Mouse (Mus musculus) intestine, embryonic 16.5 days (tissue): ENCODE results near the gene Arap1. TPM values are rescaled to one million over a fixed set of nuclear protein-coding genes. Genes with fewer than 3 reads are reported as not detected.

ENCODE experiments used
- ATAC-seq: fragments of 200-750 bp; cut with Nextera tagmentation; 2 replicates; pipeline ENCODE4 v1.8.0; 2017; ENCODE audit warnings: moderate TSS enrichment, moderate library complexity
- H3K27ac ChIP-seq: fragments of 300-500 bp; sonication (generic); 2 replicates; pipeline ENCODE4 v1.5.1; 2014; ENCODE audit warnings: mild to moderate bottlenecking, low read length
- H3K27me3 ChIP-seq: fragments of 300-500 bp; sonication (generic); replicated peaks from 2 replicates; pipeline ENCODE4 v1.6.1; 2014; ENCODE audit warnings: low read length, control low read depth, mixed read lengths; ENCODE audit not compliant: control insufficient read depth, insufficient read depth
- H3K36me3 ChIP-seq: fragments of 300-500 bp; sonication (generic); 2 replicates; pipeline ENCODE4 v1.6.1; 2014; ENCODE audit warnings: low read length, control low read depth; ENCODE audit not compliant: control insufficient read depth, insufficient read depth
- H3K4me1 ChIP-seq: fragments of 300-500 bp; sonication (generic); 2 replicates; pipeline ENCODE4 v1.6.1; 2014; ENCODE audit warnings: low read length, control low read depth, mixed read lengths; ENCODE audit not compliant: control insufficient read depth, insufficient read depth
- H3K4me2 ChIP-seq: fragments of 300-500 bp; sonication (generic); 2 replicates; pipeline ENCODE4 v1.6.1; 2014; ENCODE audit warnings: low read depth, low read length, control low read depth
- H3K4me3 ChIP-seq: fragments of 300-500 bp; sonication (generic); 2 replicates; pipeline ENCODE4 v1.5.1; 2014; ENCODE audit warnings: mild to moderate bottlenecking, low read length
- H3K9ac ChIP-seq: fragments of 300-500 bp; sonication (generic); 2 replicates; pipeline ENCODE4 v1.6.1; 2014; ENCODE audit warnings: low read depth, low read length
- H3K9me3 ChIP-seq: fragments of 300-500 bp; sonication (generic); 2 replicates; pipeline ENCODE4 v1.6.1; 2016; ENCODE audit warnings: low read length, control low read depth; ENCODE audit not compliant: control insufficient read depth
- WGBS: fragments of 180-500 bp; shearing (Covaris S2); extraction: QIAGEN DNeasy Blood & Tissue Kit; methylation state at CpG from one replicate; pipeline ENCODE4 v1.1.7; 2014; 5-methylcytosine and 5-hydroxymethylcytosine counted together
- polyA plus RNA-seq: library from polyadenylated mRNA; unstranded; fragments of >200 nt; fragmentation: Nextera tagmentation; extraction: Ambion mirVana; gene quantifications from 2 replicates; pipeline ENCODE4 v1.2.1, GENCODE M21; 2015

Arap1 gene
- polyA plus RNA-seq, 1 experiment from 2014 or later = 61.8 TPM

DNA sequence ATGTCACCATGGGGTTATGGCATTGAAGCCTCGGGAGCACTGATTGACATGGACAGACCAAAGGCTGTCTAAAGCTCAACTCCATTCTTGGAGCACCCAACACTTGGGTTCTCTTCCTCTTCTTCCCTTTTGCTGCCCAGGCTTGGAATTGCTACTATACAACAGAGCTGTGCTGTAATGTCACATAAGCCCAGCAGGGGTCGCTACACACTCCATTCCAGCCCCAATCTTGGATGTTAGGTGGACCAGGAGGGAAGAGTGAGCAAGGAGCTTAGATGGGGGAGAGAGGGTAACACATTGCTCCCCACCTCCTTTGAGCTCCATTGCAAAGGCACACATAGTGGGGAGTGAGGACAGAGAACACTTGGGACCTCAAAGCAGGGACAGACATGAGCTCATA lies 79.9 kb downstream of the Arap1 start:
- H3K9ac ChIP-seq = no peak overlapping the region
- WGBS = 18% methylated on average over 2 of the region's 2 CpGs
- no peaks in the 10 kb centered on the region for H3K9me3 ChIP-seq
- ATAC-seq = no peak
- H3K4me3 ChIP-seq = no peak overlapping the region
- no peaks in the 10 kb centered on the region for H3K4me1 ChIP-seq
- H3K27ac ChIP-seq = no peak overlapping the region
- H3K4me2 ChIP-seq = no peak overlapping the region
- no peaks in the 10 kb centered on the region for H3K27me3 ChIP-seq
- no peaks in the 10 kb centered on the region for H3K36me3 ChIP-seq

DNA sequence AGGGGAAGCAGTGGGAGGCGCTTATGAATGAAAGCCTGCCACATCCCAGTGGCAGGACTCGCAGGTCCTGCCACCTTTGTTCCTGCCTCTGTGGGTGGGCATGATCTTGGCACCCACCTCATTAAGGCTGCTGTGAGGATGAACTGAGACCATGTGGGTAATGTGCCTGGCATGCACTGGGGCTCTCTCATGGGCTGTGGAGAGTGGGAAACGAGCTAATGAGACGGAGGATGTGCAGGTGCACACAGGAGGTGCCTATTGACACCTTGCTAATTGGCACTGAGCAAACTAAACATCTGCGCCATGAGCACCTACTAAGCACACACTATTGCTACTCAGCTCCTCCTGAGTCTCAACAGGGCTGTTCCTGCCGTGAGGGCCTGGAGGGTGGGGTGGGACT lies 87.2 kb downstream of the Arap1 start:
- Histone ChIP-seq H3K36me3 (no peaks in the 10 kb centered on the region), H3K9ac (no peak overlapping the region), H3K27ac (no peak overlapping the region), H3K4me1 (no peaks in the 10 kb centered on the region), H3K4me2 (no peak overlapping the region), H3K27me3 (no peaks in the 10 kb centered on the region), H3K9me3 (no peaks in the 10 kb centered on the region), H3K4me3 (no peak overlapping the region)
- ATAC-seq = no peak
- 57% methylated on average over 6 of the region's 6 CpGs for WGBS

DNA sequence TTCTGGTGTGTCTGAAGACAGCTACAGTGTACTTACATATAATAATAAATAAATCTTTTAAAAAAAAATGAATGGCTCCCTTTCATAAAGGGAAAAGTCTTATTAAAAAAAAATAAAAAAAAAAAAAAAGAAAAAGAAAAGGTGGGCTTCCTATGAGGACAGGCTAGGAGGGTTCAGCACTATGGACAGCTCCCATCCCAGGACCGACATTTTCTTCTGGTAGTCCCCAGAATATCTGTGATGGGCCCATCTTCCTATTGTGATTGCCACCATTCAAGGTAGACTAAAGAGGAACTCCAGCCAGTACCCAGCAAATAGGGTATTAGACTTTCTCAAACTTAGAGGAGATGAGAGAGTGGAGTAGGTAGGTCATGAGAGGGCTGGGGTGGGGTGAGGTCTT lies 90.0 kb downstream of the Arap1 start:
- WGBS = 0% methylated on average over 1 of the region's 1 CpGs
- Histone ChIP-seq H3K4me3 (no peak overlapping the region), H3K36me3 (no peaks in the 10 kb centered on the region), H3K9me3 (no peaks in the 10 kb centered on the region), H3K9ac (no peak overlapping the region), H3K4me1 (no peaks in the 10 kb centered on the region), H3K4me2 (no peak overlapping the region), H3K27ac (no peak overlapping the region), H3K27me3 (no peaks in the 10 kb centered on the region; the same call in 1 of the 2 replicates)
- no peak for ATAC-seq

DNA sequence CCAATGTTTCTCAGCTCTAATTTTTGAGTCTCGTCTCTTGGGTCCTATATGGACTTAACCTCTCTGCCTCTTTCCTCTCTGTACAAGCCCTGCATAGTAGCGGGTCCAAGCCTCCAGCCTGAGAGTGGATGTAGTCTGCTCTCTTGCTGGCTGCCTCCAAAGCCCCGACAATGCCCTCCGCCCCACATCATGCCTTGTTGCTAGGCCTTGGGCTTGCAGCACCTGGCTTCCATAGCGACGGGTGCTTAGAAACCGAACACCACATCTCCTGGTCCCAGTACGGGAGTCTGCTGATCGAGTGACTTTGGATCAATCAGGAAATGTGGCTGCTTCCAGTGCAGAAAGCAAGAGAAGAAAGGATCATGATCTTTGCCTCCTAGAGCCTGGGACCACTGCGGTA lies 95.2 kb downstream of the Arap1 start:
- no peak overlapping the region for H3K4me2 ChIP-seq
- no peaks in the 10 kb centered on the region for H3K4me1 ChIP-seq
- no peak overlapping the region for H3K9ac ChIP-seq
- H3K36me3 ChIP-seq = no peaks in the 10 kb centered on the region
- H3K9me3 ChIP-seq = no peaks in the 10 kb centered on the region
- WGBS = 65% methylated on average over 10 of the region's 10 CpGs
- ATAC-seq = no peak
- no peak overlapping the region for H3K27ac ChIP-seq
- no peak overlapping the region for H3K4me3 ChIP-seq
- H3K27me3 ChIP-seq = no peaks in the 10 kb centered on the region; the same call in 1 of the 2 replicates

DNA sequence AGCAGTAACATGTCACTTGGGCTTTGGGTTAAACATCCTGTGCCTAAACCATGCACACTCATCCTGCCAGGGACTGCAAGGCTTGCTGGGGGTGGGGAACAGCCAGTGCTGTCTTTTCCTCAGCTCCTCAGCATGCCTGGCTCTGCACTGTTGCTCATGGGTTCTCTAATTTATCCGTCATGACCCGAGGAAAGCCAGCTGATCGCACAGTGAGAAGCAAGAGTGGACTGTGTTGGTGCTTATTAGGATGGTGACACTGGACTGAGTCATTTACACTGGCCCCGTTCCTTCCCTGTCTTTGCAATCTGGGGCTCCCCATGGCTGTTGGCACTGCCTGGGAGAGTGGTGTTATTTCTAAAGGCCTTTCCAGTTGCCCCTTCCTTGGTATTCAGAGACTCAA lies 96.3 kb downstream of the Arap1 start:
- Histone ChIP-seq H3K4me3 (no peak overlapping the region), H3K4me2 (no peak overlapping the region), H3K9ac (no peak overlapping the region), H3K36me3 (no peaks in the 10 kb centered on the region), H3K4me1 (no peaks in the 10 kb centered on the region), H3K9me3 (no peaks in the 10 kb centered on the region), H3K27me3 (no peaks in the 10 kb centered on the region; the same call in 1 of the 2 replicates), H3K27ac (no peak overlapping the region)
- 88% methylated on average over 4 of the region's 4 CpGs for WGBS
- ATAC-seq = no peak

DNA sequence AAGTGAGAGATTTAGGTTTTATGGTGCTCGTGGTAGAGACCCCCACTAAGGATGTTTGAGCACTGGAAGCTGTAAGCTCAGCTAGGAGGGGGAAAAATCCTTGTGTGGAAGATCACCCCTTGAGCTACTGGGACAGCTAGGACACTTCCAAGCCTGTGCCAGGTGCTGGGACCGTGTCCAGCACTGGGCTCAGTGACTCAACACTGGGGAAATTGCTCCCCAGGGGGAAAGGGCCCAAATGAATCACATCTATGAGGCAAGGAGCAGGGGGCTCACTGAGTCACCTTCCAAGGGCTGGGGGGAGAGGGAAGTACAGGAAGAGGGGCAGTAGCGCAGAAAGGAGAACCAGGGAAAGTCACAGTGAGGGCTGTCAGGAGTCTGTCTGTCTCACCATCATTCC lies 102.0 kb downstream of the Arap1 start:
- no peaks in the 10 kb centered on the region for H3K9me3 ChIP-seq
- no peak for ATAC-seq
- 39% methylated on average over 3 of the region's 3 CpGs for WGBS
- no peak overlapping the region for H3K9ac ChIP-seq
- H3K27ac ChIP-seq = no peak overlapping the region
- no peaks in the 10 kb centered on the region for H3K4me1 ChIP-seq
- H3K27me3 ChIP-seq = peaks cover 17% of the 10 kb centered on the region; the same call in 1 of the 2 replicates
- H3K36me3 ChIP-seq = no peaks in the 10 kb centered on the region
- no peak overlapping the region for H3K4me3 ChIP-seq
- H3K4me2 ChIP-seq = no peak overlapping the region

DNA sequence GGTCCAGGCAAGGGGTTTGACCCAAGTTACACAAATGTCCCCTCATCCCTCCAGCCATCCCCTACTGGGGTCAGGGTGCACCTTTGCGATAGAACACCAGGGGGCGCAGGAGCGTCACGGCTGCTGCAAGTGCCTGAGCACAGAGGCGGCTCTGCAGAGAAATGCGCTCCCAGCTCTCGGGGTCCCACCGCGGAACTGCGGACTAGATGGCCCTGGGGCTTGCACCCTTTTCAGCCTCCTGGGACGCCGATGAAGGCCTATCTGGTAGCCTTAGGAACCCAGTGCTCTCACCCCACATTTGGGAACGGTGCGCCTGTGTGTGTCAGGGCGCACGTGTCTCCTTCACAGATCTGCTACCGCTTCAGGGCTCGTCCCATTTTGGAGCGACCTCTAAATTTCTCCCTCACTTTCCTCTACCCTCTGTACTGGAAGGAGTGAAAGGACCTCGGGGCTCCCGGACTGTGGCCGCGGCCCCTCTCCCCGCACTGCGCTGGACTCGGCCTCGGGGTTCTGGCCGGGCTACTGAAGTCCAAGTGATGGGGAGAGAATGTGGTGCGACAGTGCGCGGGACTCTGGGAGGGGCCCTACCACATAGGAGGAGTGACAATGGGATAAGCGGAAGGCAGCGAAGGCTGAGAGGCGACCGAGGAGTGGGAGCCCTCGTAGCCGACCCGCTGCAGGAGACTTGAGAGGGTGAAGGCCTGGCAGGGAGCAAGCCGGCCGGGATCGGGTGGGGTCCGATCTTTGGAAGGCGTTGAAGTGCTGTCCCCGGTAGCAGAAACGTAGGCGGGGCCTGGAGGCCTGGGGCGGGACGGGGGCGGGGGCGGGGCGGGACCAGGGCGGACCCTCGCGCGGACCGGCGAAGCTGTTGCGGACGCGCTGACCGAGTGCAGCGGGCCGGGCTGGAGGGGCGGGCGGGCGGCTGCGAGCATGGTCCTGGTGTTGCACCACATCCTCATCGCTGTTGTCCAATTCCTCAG lies 102.8 kb downstream of the Arap1 start:
- Histone ChIP-seq H3K27me3 (peaks cover 17% of the 10 kb centered on the region; the same call in 1 of the 2 replicates), H3K27ac (no peak overlapping the region), H3K4me3 (peak overlapping the region; percentile 66), H3K4me1 (no peaks in the 10 kb centered on the region), H3K4me2 (peak overlapping the region; percentile 100), H3K9me3 (no peaks in the 10 kb centered on the region), H3K9ac (peak overlapping the region; percentile 63), H3K36me3 (no peaks in the 10 kb centered on the region)
- peak; percentile 91 for ATAC-seq
- WGBS = under 1% methylated on average over 66 of the region's 68 CpGs

DNA sequence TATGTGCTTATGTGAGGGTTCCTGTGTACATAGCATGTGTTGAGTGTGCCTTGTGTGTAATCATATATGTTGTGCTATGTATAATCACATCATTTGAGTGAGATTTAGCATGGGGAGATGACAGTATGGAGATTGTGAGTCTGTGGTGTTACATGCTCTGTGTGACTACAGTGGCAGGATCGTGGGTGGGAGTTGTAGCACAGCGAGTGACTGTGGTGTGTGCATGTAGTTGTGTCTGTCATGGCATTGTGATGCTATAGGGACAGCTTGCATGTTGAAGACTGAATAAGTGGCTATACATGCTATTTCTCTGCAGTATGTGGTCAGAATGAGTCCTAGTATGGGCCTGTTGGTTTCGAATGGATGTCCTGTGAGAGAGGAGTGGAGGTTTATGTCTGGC lies 104.8 kb downstream of the Arap1 start:
- H3K27me3 ChIP-seq = peaks cover 17% of the 10 kb centered on the region; the same call in 1 of the 2 replicates
- H3K27ac ChIP-seq = no peak overlapping the region
- 92% methylated on average over 3 of the region's 3 CpGs for WGBS
- H3K36me3 ChIP-seq = no peaks in the 10 kb centered on the region
- no peaks in the 10 kb centered on the region for H3K4me1 ChIP-seq
- H3K9me3 ChIP-seq = no peaks in the 10 kb centered on the region
- ATAC-seq = no peak
- H3K9ac ChIP-seq = peak overlapping the region; percentile 2; the same call in 1 of the 2 replicates
- H3K4me2 ChIP-seq = peak overlapping the region; percentile 4; the same call in 1 of the 2 replicates
- peak overlapping the region; percentile 66 for H3K4me3 ChIP-seq

DNA sequence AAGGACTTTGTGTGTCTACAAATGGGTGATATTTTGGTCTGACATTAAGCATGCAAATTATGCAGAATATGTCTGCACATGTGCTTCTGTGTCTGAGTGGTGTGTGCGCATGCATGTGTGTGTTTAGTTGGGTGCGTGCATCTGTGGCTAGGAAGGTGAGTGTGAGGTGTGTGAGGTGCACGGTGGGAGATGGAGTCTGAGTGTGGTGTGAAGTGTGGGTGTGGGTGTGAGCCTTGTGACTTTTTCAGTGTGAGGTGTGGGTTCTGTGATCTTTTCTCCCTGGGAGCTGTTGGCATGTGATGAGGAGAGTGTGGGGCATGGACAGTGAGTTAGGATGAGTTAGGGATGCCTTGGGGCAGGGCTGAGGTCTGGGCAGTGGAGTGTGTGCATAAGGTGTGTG lies 105.4 kb downstream of the Arap1 start:
- Histone ChIP-seq H3K27ac (no peak overlapping the region), H3K4me2 (peak overlapping the region; percentile 4; the same call in 1 of the 2 replicates), H3K4me1 (no peaks in the 10 kb centered on the region; the same call in 1 of the 2 replicates), H3K36me3 (no peaks in the 10 kb centered on the region), H3K4me3 (peak overlapping the region; percentile 66), H3K9ac (no peak overlapping the region), H3K9me3 (no peaks in the 10 kb centered on the region), H3K27me3 (peaks cover 17% of the 10 kb centered on the region; the same call in 1 of the 2 replicates)
- ATAC-seq = no peak
- WGBS = 92% methylated on average over 3 of the region's 3 CpGs
